Mouse (Mus musculus) lung, embryonic 14.5 days (tissue): ENCODE results near the gene Kif3a. TPM values are rescaled to one million over a fixed set of nuclear protein-coding genes. Genes with fewer than 3 reads are reported as not detected.

ENCODE experiments used
- ATAC-seq: fragments of 200-750 bp; cut with Nextera tagmentation; 2 replicates; pipeline ENCODE4 v1.8.0; 2017; ENCODE audit warnings: mild to moderate bottlenecking, moderate TSS enrichment, moderate library complexity; ENCODE audit not compliant: insufficient read depth
- DNase-seq: peaks from one replicate; pipeline ENCODE4 v3.0.0-alpha.2; 2015
- H3K27ac ChIP-seq: fragments of 300-500 bp; sonication (generic); 2 replicates; pipeline ENCODE4 v1.5.1; 2014; ENCODE audit warnings: low read depth, mild to moderate bottlenecking, moderate library complexity
- H3K27me3 ChIP-seq: fragments of 300-500 bp; sonication (generic); 2 replicates; pipeline ENCODE4 v1.6.1; 2014; ENCODE audit warnings: low read length, control low read depth; ENCODE audit not compliant: insufficient read depth
- H3K36me3 ChIP-seq: fragments of 300-500 bp; sonication (generic); 2 replicates; pipeline ENCODE4 v1.6.1; 2014; ENCODE audit warnings: control low read depth; ENCODE audit not compliant: insufficient read depth
- H3K4me1 ChIP-seq: fragments of 300-500 bp; sonication (generic); 2 replicates; pipeline ENCODE4 v1.6.1; 2014; ENCODE audit warnings: antibody characterized with exemption, control low read depth; ENCODE audit not compliant: insufficient read depth
- H3K4me2 ChIP-seq: fragments of 300-500 bp; sonication (generic); 2 replicates; pipeline ENCODE4 v1.6.1; 2014; ENCODE audit warnings: mild to moderate bottlenecking
- H3K4me3 ChIP-seq: fragments of 300-500 bp; sonication (generic); 2 replicates; pipeline ENCODE4 v1.5.1; 2014; ENCODE audit warnings: low read depth, low read length
- H3K9ac ChIP-seq: fragments of 300-500 bp; sonication (generic); 2 replicates; pipeline ENCODE4 v1.6.1; 2014
- H3K9me3 ChIP-seq: fragments of 300-500 bp; sonication (generic); 2 replicates; pipeline ENCODE4 v1.6.1; 2016; ENCODE audit warnings: low read depth, low read length, control low read depth
- CTCF ChIP-seq: IDR thresholded peaks from 2 replicates; pipeline ENCODE4 v1.5.1; 2016; ENCODE audit warnings: antibody characterized with exemption, low read depth
- WGBS: fragments of 180-500 bp; shearing (Covaris S2); extraction: QIAGEN DNeasy Blood & Tissue Kit; methylation state at CpG from one replicate; pipeline ENCODE4 v1.1.7; 2014; 5-methylcytosine and 5-hydroxymethylcytosine counted together
- polyA plus RNA-seq: library from polyadenylated mRNA; unstranded; fragments of >200 nt; fragmentation: Nextera tagmentation; extraction: Ambion mirVana; gene quantifications from 2 replicates; pipeline ENCODE4 v1.2.1, GENCODE M21; 2014

Kif3a gene
- polyA plus RNA-seq, 1 experiment from 2014 or later: 67.9 TPM

- no peak overlapping the region for H3K27ac ChIP-seq
- WGBS: 63% methylated on average over 6 of the region's 6 CpGs
- H3K9ac ChIP-seq: no peak overlapping the region
- no peaks in the 10 kb centered on the region for H3K4me1 ChIP-seq
- H3K4me3 ChIP-seq: no peak overlapping the region
- H3K4me2 ChIP-seq: no peak overlapping the region
- no peaks in the 10 kb centered on the region for H3K36me3 ChIP-seq
- ATAC-seq: no peak
- no peak for DNase-seq
- no peak for TF ChIP-seq CTCF
- no peaks in the 10 kb centered on the region for H3K9me3 ChIP-seq
- no peaks in the 10 kb centered on the region for H3K27me3 ChIP-seq
Observed at GRCm38 (mm10) chr11:53622440-53622806, 55.2 kb downstream of the Kif3a start.

GRCm38 (mm10) chr11:53623573-53623972, 56.4 kb downstream of the Kif3a start:
- no peak for ATAC-seq
- WGBS: 58% methylated on average over 9 of the region's 9 CpGs
- H3K9me3 ChIP-seq: no peaks in the 10 kb centered on the region

DNA sequence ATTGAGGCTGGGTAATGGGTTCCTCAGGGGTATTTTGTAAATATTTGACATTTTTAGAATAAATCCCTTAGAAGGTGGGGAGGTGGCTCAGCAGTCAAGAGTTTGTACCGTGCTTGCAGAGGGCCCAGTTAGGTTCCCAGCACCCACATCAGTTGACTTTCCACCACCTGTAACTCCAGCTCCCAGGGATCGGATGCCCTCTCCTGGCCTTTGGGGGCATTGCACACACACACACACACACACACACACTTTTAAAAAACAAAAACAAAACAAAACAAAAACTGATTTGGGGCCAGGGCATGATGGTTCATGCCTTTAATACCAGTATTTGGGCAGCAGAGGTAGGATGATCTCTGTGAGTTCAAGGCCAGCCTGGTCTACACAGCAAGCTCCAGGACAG, 56.9 kb downstream of the Kif3a start:
- Histone ChIP-seq H3K4me2 (no peak overlapping the region), H3K9me3 (no peaks in the 10 kb centered on the region), H3K9ac (no peak overlapping the region), H3K36me3 (no peaks in the 10 kb centered on the region), H3K4me1 (no peaks in the 10 kb centered on the region), H3K27me3 (no peaks in the 10 kb centered on the region), H3K27ac (no peak overlapping the region), H3K4me3 (no peak overlapping the region)
- ATAC-seq: no peak
- WGBS: 89% methylated on average over 2 of the region's 2 CpGs
- 0 out of 2 replicates have a peak, but pooled peaks have one; percentile 18 for TF ChIP-seq CTCF
- DNase-seq: no peak

More at GRCm38 (mm10) chr11:53623573-53623972, 56.4 kb downstream of the Kif3a start:
- H3K27ac ChIP-seq: no peak overlapping the region
- no peak for TF ChIP-seq CTCF
- no peak overlapping the region for H3K4me2 ChIP-seq
- no peaks in the 10 kb centered on the region for H3K27me3 ChIP-seq
- no peak overlapping the region for H3K4me3 ChIP-seq
- no peaks in the 10 kb centered on the region for H3K4me1 ChIP-seq
- no peak overlapping the region for H3K9ac ChIP-seq
- DNase-seq: no peak
- H3K36me3 ChIP-seq: no peaks in the 10 kb centered on the region

DNA sequence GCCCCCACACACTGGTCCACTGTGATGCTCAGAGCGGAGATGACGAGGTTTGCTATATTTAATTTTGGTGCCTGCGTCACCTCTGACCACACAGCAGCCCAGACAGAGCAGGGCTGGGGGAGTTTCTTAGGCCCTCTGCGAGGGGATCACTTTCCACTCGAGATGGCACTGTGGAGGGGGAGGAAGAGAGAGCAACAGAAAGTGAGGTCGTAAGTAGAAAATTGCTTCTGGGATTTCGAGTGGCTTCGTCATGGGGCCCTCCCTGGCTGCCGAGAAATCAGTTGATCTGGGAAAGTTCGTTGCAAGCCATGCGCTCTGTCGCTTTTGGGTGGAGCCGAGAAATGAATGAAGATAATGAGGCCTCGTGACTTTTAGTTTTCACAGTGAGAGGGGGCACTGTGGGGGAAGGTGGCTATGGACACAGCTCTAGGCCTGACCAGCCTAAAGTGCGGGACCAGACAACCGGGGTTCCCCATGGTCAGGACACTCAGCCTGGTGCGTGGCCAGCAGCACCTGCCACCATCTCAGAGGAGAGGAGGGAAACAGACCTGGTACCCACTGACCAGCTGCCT, 59.7 kb downstream of the Kif3a start:
- no peaks in the 10 kb centered on the region for H3K36me3 ChIP-seq
- no peaks in the 10 kb centered on the region for H3K9me3 ChIP-seq
- DNase-seq (no peak), ATAC-seq (no peak)
- H3K9ac ChIP-seq: no peak overlapping the region
- no peak overlapping the region for H3K4me2 ChIP-seq
- no peak overlapping the region for H3K27ac ChIP-seq
- no peaks in the 10 kb centered on the region for H3K4me1 ChIP-seq
- no peak for TF ChIP-seq CTCF
- H3K4me3 ChIP-seq: no peak overlapping the region
- H3K27me3 ChIP-seq: no peaks in the 10 kb centered on the region
- 63% methylated on average over 17 of the region's 17 CpGs for WGBS

DNA sequence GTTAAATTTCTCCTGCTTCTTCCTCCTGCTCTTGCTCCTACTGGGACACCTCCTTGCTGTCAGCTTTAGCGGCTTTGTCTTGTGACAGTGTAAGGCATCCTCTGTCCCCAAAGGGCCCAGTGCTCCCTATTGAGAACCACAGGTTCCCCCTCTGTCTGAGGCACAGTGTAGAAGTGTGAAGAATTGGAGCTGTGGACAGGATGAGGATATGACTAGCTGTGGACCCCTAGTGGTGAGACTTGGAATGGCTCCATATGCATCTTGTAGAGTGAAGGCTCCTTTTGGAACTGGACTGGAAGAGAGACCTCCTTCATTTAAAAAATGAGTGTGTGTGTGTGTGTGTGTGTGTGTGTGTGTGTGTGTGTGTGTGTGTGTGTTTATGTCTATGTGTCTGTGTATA, 60.7 kb downstream of the Kif3a start:
- Histone ChIP-seq H3K4me1 (no peaks in the 10 kb centered on the region), H3K4me3 (no peak overlapping the region), H3K36me3 (no peaks in the 10 kb centered on the region), H3K4me2 (no peak overlapping the region), H3K27me3 (no peaks in the 10 kb centered on the region), H3K27ac (no peak overlapping the region), H3K9me3 (no peaks in the 10 kb centered on the region), H3K9ac (no peak overlapping the region)
- 0% methylated on average over 1 of the region's 1 CpGs for WGBS
- DNase-seq (peak; percentile 93), ATAC-seq (peak; percentile 62; the same call in 1 of the 2 replicates)
- TF ChIP-seq CTCF: peak; percentile 95

- 68% methylated on average over 14 of the region's 14 CpGs for WGBS
- Histone ChIP-seq H3K4me3 (no peak overlapping the region), H3K36me3 (no peaks in the 10 kb centered on the region), H3K4me1 (no peaks in the 10 kb centered on the region), H3K9ac (no peak overlapping the region), H3K9me3 (no peaks in the 10 kb centered on the region), H3K27me3 (peaks cover 19% of the 10 kb centered on the region), H3K4me2 (no peak overlapping the region), H3K27ac (no peak overlapping the region)
- ATAC-seq (no peak), DNase-seq (peak; percentile 42)
- TF ChIP-seq CTCF: peak; percentile 60
Observed at GRCm38 (mm10) chr11:53632122-53632733, 65.0 kb downstream of the Kif3a start.

DNA sequence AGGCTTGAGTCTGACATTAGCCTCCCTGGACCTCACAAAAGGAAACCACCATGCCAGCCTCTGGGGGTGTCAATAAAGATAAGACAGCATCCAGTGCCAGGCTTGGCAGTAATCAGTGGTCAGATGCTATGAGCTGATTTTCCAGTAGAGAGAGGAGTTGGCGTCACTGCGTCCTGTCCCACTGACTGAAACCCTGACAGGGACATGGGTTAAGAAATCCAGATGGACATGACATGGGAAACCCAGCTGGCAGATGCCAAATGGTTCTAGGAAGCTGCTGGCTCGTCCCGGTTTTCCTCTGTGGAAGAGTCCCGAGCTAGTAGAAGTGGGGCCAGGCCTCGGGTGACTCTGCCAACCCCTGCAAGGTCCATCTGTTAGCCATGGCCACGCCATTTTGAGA, 66.5 kb downstream of the Kif3a start:
- 79% methylated on average over 7 of the region's 7 CpGs for WGBS
- Histone ChIP-seq H3K27me3 (peaks cover 26% of the 10 kb centered on the region), H3K36me3 (no peaks in the 10 kb centered on the region), H3K9ac (no peak overlapping the region), H3K4me3 (no peak overlapping the region), H3K9me3 (no peaks in the 10 kb centered on the region), H3K27ac (no peak overlapping the region), H3K4me1 (no peaks in the 10 kb centered on the region), H3K4me2 (no peak overlapping the region)
- ATAC-seq (no peak), DNase-seq (no peak)
- no peak for TF ChIP-seq CTCF
